Mouse (Mus musculus) testis, adult 2 months (tissue): Measurements from ENCODE around the gene Runx2.

Source experiments
- CTCF ChIP-seq: fragments of 200-500 bp; IDR thresholded peaks from 2 replicates; pipeline ENCODE4 v1.5.1; 2012; ENCODE audit warnings: low read depth, mild to moderate bottlenecking, inconsistent platforms, low read length, moderate library complexity; ENCODE audit not compliant: control insufficient read depth, insufficient read depth, insufficient replicate concordance
- POLR2A ChIP-seq: fragments of 200-500 bp; IDR thresholded peaks from 2 replicates; pipeline ENCODE4 v1.6.1; 2012; ENCODE audit warnings: low read depth, mild to moderate bottlenecking, inconsistent platforms, low read length, moderate library complexity; ENCODE audit not compliant: control insufficient read depth

GRCm38 (mm10) chr17:44599132-44599531 lies 215.5 kb downstream of the Runx2 start:
- TF ChIP-seq CTCF, result no peak
- TF ChIP-seq POLR2A, result no peak
